Mouse (Mus musculus): ENCODE measurements at regions not wholly inside any gene's neighbourhood (a gene's known extent, or its start where the extent isn't known, plus 50 kb on each side); places are given as distances from the start of the nearest gene placed in this dataset.

DNA sequence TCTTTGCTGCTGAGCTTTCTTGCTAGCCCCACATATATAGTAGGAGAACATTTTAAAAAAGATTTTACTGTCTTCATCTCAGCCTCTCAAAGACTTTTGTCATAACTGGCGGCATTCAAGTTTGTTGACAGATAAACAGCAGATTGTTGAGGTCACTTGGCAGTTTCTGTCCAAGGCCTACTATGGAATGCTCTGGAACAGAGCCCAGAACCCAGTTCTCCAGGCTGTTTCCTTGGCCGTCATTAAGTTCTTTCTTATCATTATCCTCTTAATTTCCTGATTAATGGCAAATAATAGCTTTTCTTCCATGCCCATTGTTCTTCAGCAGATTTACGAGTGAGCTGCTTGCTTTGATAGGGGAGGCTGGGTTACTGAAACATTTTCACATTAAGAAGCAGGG, 203.9 kb downstream of the Fam173b start:
- Histone ChIP-seq H3K9me3 (ENCODE audit: control insufficient read depth, low read length) (no peaks in the 10 kb centered on the region), H3K9ac (replicated peaks; ENCODE audit: low read depth, low read length) (no peak overlapping the region), H3K36me3 (ENCODE audit: control insufficient read depth, insufficient read depth) (no peaks in the 10 kb centered on the region), H3K27me3 (replicated peaks; ENCODE audit: control insufficient read depth, insufficient read depth, low read length) (no peaks in the 10 kb centered on the region), H3K27ac (ENCODE audit: low read length) (no peak overlapping the region), H3K4me1 (replicated peaks; ENCODE audit: control insufficient read depth, insufficient read depth, low read length) (no peaks in the 10 kb centered on the region), H3K4me3 (replicated peaks; ENCODE audit: low read length) (no peak overlapping the region), H3K4me2 (ENCODE audit: low read length) (no peak overlapping the region)
- 17% methylated on average over 3 of the region's 3 CpGs for WGBS
- ATAC-seq, result no peak

DNA sequence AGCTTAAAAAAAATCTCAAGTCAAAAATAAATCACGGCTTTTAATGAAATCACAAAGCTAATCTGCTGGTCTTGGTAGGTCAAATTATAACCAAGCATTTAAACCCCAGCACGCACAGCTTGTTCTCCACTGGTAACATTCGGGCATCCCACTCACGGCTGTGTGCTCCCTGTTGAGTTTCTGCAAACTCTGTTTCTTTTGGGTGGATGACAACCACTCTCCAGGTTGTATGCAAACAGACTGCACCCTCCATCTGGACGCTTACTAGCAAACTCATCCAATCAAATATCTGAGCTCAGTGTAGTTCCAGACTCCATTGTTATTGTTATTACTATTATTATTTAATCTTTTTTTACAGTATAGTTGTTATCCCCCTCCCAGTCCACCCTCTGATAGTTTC, 213.9 kb downstream of the Fam173b start:
- H3K27ac ChIP-seq (ENCODE audit: low read length), result no peak overlapping the region
- no peaks in the 10 kb centered on the region for H3K27me3 ChIP-seq (replicated peaks; ENCODE audit: control insufficient read depth, insufficient read depth, low read length)
- H3K9me3 ChIP-seq (ENCODE audit: control insufficient read depth, low read length), result no peaks in the 10 kb centered on the region
- no peaks in the 10 kb centered on the region for H3K36me3 ChIP-seq (ENCODE audit: control insufficient read depth, insufficient read depth)
- no peak overlapping the region for H3K9ac ChIP-seq (replicated peaks; ENCODE audit: low read depth, low read length)
- H3K4me2 ChIP-seq (ENCODE audit: low read length), result no peak overlapping the region
- ATAC-seq, result no peak
- no peaks in the 10 kb centered on the region for H3K4me1 ChIP-seq (replicated peaks; ENCODE audit: control insufficient read depth, insufficient read depth, low read length)
- 87% methylated on average over 5 of the region's 5 CpGs for WGBS
- H3K4me3 ChIP-seq (replicated peaks; ENCODE audit: low read length), result no peak overlapping the region

DNA sequence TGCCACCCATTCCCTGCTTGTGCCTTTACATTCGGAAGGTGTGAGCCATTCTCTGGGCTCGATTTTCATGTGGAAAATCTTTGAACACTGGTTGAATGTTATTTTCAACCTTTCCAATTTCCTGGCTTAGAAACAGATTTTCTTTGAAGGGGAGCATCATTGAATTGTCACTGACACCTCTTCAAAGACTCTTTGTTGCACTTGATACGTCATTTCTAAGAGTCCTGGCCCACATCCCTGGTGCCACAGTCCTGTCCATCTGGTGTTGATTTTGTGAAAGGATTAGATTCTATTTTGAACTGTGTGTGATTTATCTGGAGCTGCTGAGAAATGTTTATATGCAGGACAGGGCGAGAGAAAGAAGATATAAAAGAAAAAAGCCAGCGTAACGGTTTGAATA, 217.6 kb downstream of the Fam173b start:
- H3K4me1 ChIP-seq (replicated peaks; ENCODE audit: control insufficient read depth, insufficient read depth, low read length), result no peaks in the 10 kb centered on the region
- H3K27me3 ChIP-seq (replicated peaks; ENCODE audit: control insufficient read depth, insufficient read depth, low read length), result no peaks in the 10 kb centered on the region
- H3K9ac ChIP-seq (replicated peaks; ENCODE audit: low read depth, low read length), result no peak overlapping the region
- H3K4me2 ChIP-seq (ENCODE audit: low read length), result no peak overlapping the region
- no peaks in the 10 kb centered on the region for H3K36me3 ChIP-seq (ENCODE audit: control insufficient read depth, insufficient read depth)
- H3K27ac ChIP-seq (ENCODE audit: low read length), result no peak overlapping the region
- ATAC-seq, result no peak
- WGBS, result 51% methylated on average over 6 of the region's 6 CpGs
- H3K4me3 ChIP-seq (replicated peaks; ENCODE audit: low read length), result no peak overlapping the region
- H3K9me3 ChIP-seq (ENCODE audit: control insufficient read depth, low read length), result no peaks in the 10 kb centered on the region

DNA sequence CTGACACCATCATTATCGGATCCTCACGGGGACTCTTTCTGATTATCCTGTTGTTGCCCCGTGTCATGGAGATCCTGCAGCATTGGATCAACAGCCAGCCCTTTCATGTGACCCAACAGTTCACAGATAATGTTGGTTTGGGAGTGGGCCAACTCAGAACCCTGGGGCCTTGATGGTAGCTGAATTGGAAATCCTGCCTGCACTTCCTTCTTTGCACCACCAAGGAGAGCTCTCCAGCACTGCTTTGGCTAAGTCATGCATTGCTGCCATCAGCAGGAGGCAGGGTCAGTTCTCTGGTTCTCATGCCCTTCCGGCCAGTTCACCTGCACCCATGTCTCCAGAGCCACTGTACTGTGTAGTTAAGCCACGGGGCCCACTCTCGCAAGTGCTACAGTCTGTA, 225.6 kb downstream of the Fam173b start:
- Histone ChIP-seq H3K4me2 (ENCODE audit: low read length) (no peak overlapping the region), H3K9me3 (ENCODE audit: control insufficient read depth, low read length) (no peaks in the 10 kb centered on the region), H3K9ac (replicated peaks; ENCODE audit: low read depth, low read length) (no peak overlapping the region), H3K27me3 (replicated peaks; ENCODE audit: control insufficient read depth, insufficient read depth, low read length) (no peaks in the 10 kb centered on the region), H3K4me1 (replicated peaks; ENCODE audit: control insufficient read depth, insufficient read depth, low read length) (no peaks in the 10 kb centered on the region), H3K36me3 (ENCODE audit: control insufficient read depth, insufficient read depth) (no peaks in the 10 kb centered on the region), H3K27ac (ENCODE audit: low read length) (no peak overlapping the region), H3K4me3 (replicated peaks; ENCODE audit: low read length) (no peak overlapping the region)
- no peak for ATAC-seq
- 93% methylated on average over 6 of the region's 6 CpGs for WGBS

DNA sequence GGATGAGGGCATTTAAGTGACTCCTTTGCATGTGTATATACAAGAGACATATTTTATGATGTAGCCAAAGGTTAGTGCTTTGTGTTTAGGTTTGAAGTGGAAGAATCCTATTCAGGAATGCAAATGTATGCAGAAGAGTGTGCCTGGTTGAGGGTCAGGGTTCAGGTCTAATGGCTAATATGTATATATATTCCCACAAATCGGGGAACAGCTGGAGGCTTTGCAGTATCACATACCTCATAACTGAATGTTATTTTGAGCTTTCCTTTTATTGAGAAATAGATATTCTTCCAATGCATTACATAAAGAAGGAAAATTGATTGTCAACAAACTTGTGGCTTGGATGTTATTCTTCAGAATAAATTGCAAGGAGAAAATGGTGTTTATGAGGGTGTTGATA, 239.9 kb downstream of the Fam173b start:
- Histone ChIP-seq H3K27me3 (replicated peaks; ENCODE audit: control insufficient read depth, insufficient read depth, low read length) (no peaks in the 10 kb centered on the region), H3K9ac (replicated peaks; ENCODE audit: low read depth, low read length) (no peak overlapping the region), H3K4me3 (replicated peaks; ENCODE audit: low read length) (no peak overlapping the region), H3K4me2 (ENCODE audit: low read length) (no peak overlapping the region), H3K27ac (ENCODE audit: low read length) (no peak overlapping the region), H3K4me1 (replicated peaks; ENCODE audit: control insufficient read depth, insufficient read depth, low read length) (no peaks in the 10 kb centered on the region), H3K36me3 (ENCODE audit: control insufficient read depth, insufficient read depth) (no peaks in the 10 kb centered on the region), H3K9me3 (ENCODE audit: control insufficient read depth, low read length) (no peaks in the 10 kb centered on the region)
- WGBS, result 100% methylated on average over 1 of the region's 1 CpGs
- no peak for ATAC-seq

DNA sequence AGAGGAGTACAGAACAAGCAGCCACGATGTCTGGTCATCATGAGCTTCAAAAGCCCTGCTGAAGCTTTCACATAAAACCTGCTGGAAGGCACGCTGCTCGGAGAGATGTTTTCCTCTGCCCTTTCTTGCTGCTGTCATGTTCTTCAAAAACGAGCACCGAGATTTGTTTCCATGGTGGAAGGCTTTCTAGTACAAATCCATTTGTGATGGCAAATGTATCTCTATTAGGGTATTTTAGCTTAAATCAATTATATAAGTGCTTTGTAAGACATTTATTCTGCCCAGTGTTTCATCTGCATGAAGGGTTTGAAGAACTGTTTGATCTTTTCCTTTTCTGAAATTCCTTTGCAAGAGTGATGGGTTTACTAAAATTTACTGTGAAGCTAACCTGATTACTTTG, 253.1 kb downstream of the Fam173b start:
- no peaks in the 10 kb centered on the region for H3K9me3 ChIP-seq (ENCODE audit: control insufficient read depth, low read length)
- no peak overlapping the region for H3K27ac ChIP-seq (ENCODE audit: low read length)
- ATAC-seq, result no peak
- H3K27me3 ChIP-seq (replicated peaks; ENCODE audit: control insufficient read depth, insufficient read depth, low read length), result no peaks in the 10 kb centered on the region
- H3K4me2 ChIP-seq (ENCODE audit: low read length), result no peak overlapping the region
- H3K36me3 ChIP-seq (ENCODE audit: control insufficient read depth, insufficient read depth), result no peaks in the 10 kb centered on the region
- H3K9ac ChIP-seq (replicated peaks; ENCODE audit: low read depth, low read length), result no peak overlapping the region
- no peaks in the 10 kb centered on the region for H3K4me1 ChIP-seq (replicated peaks; ENCODE audit: control insufficient read depth, insufficient read depth, low read length)
- no peak overlapping the region for H3K4me3 ChIP-seq (replicated peaks; ENCODE audit: low read length)
- 78% methylated on average over 5 of the region's 5 CpGs for WGBS

DNA sequence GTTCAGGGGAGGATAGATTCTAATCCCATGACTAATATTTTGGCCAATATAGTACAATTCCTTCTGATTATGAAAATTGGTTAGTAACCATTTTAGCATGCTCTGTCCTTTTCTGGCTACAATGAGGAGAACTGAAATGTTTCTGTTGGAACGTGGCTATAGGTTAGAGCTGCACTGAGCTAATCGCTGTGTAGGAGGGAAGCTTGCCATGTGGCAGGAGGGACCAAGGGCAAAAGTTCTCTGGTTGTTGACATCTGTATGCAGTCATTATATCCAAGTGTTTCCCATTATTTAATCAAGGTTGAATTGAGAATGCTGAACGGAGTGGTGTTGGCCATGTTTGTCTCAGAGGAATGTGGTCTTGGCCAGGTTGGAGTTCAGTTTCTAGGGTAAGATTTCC, 253.5 kb downstream of the Fam173b start:
- Histone ChIP-seq H3K9me3 (ENCODE audit: control insufficient read depth, low read length) (no peaks in the 10 kb centered on the region), H3K27ac (ENCODE audit: low read length) (no peak overlapping the region), H3K9ac (replicated peaks; ENCODE audit: low read depth, low read length) (no peak overlapping the region), H3K4me3 (replicated peaks; ENCODE audit: low read length) (no peak overlapping the region), H3K36me3 (ENCODE audit: control insufficient read depth, insufficient read depth) (no peaks in the 10 kb centered on the region), H3K4me1 (replicated peaks; ENCODE audit: control insufficient read depth, insufficient read depth, low read length) (no peaks in the 10 kb centered on the region), H3K27me3 (replicated peaks; ENCODE audit: control insufficient read depth, insufficient read depth, low read length) (no peaks in the 10 kb centered on the region), H3K4me2 (ENCODE audit: low read length) (no peak overlapping the region)
- 91% methylated on average over 3 of the region's 3 CpGs for WGBS
- ATAC-seq, result no peak

DNA sequence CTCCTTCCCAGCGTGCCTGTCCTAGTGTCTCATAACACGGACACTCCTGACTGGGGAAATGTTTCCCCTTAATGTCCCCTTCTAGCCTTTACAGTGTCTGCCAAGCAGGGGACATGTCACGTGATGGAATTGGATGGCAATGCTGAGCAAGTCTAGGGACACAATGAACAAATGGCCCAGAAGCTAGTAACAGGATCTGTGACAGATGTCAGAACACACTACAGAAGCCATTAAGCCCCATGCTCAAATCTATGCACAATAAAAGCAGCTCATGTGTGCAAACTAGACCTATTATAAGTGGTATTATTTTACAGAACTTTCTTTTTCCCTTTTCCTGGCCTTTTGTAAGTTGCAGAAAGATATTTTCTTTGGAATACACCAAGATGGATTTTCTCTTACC, 267.4 kb downstream of the Fam173b start:
- Histone ChIP-seq H3K9me3 (ENCODE audit: control insufficient read depth, low read length) (no peaks in the 10 kb centered on the region), H3K27me3 (replicated peaks; ENCODE audit: control insufficient read depth, insufficient read depth, low read length) (no peaks in the 10 kb centered on the region), H3K4me3 (replicated peaks; ENCODE audit: low read length) (no peak overlapping the region), H3K9ac (replicated peaks; ENCODE audit: low read depth, low read length) (no peak overlapping the region), H3K36me3 (ENCODE audit: control insufficient read depth, insufficient read depth) (no peaks in the 10 kb centered on the region), H3K27ac (ENCODE audit: low read length) (no peak overlapping the region), H3K4me1 (replicated peaks; ENCODE audit: control insufficient read depth, insufficient read depth, low read length) (peaks cover 4% of the 10 kb centered on the region; the same call in 1 of the 2 replicates), H3K4me2 (ENCODE audit: low read length) (no peak overlapping the region)
- WGBS, result 84% methylated on average over 3 of the region's 3 CpGs
- ATAC-seq, result no peak

DNA sequence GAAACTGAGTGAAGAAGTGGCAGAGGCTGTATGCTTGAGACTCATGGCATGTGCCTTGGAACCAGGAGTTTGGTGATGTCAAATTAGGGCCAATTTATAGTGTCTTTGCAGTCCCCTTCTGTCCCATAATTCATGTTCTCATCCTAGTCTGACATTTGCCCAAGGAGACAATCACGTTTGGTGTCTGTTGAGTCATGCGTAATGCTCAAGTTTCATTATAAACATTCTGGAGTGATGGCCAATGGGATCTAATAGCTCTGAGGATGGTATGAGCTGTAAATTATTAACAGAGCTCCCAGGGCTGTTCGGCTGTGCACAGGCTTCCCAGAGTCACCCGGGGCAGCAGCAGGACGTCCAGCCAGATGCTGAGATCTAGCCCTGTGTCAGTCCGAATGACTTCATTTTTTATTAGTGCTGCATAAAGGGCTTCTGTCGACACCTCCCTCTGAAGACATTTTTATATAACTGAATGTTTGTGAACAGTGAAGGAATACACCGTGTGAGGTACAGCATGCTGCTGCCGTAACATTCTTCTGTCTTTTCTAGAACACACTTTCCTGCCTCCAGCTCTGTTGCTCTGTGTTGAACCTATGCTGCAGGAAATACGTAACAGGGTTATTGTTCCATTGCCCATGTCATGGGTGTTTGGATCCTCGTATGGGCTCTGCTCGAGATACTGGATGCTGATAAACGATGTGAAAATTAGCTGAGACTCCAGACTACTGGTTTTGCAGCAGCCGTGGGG, 268.2 kb downstream of the Fam173b start:
- no peak for ATAC-seq
- Histone ChIP-seq H3K4me3 (replicated peaks; ENCODE audit: low read length) (no peak overlapping the region), H3K4me1 (replicated peaks; ENCODE audit: control insufficient read depth, insufficient read depth, low read length) (peaks cover 4% of the 10 kb centered on the region; the same call in 1 of the 2 replicates), H3K27me3 (replicated peaks; ENCODE audit: control insufficient read depth, insufficient read depth, low read length) (no peaks in the 10 kb centered on the region), H3K4me2 (ENCODE audit: low read length) (no peak overlapping the region), H3K9me3 (ENCODE audit: control insufficient read depth, low read length) (no peaks in the 10 kb centered on the region), H3K9ac (replicated peaks; ENCODE audit: low read depth, low read length) (no peak overlapping the region), H3K27ac (ENCODE audit: low read length) (no peak overlapping the region), H3K36me3 (ENCODE audit: control insufficient read depth, insufficient read depth) (no peaks in the 10 kb centered on the region)
- WGBS, result 75% methylated on average over 14 of the region's 14 CpGs

DNA sequence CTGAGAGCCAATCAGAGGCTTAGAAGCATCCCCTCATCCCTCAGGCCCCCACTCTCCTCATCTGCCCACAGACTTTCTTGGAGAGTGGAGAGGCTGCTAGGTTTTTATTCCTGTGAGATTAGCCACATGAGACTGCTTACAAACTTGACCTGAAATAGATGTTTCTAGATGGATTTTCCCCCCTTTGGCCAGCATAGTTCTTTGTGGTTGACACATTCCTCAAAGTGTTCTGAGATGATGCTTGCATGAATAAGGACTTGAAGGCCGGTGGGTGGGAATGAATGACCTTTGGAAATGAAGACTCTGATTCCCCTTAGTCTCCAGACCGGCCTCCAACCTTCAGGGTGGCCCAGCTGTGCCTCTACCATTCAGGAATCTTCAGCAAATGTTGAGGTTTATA, 273.8 kb downstream of the Fam173b start:
- Histone ChIP-seq H3K4me3 (replicated peaks; ENCODE audit: low read length) (no peak overlapping the region), H3K9me3 (ENCODE audit: control insufficient read depth, low read length) (no peaks in the 10 kb centered on the region), H3K27me3 (replicated peaks; ENCODE audit: control insufficient read depth, insufficient read depth, low read length) (no peaks in the 10 kb centered on the region), H3K4me2 (ENCODE audit: low read length) (no peak overlapping the region), H3K9ac (replicated peaks; ENCODE audit: low read depth, low read length) (no peak overlapping the region), H3K27ac (ENCODE audit: low read length) (no peak overlapping the region), H3K36me3 (ENCODE audit: control insufficient read depth, insufficient read depth) (no peaks in the 10 kb centered on the region), H3K4me1 (replicated peaks; ENCODE audit: control insufficient read depth, insufficient read depth, low read length) (no peaks in the 10 kb centered on the region; the same call in 1 of the 2 replicates)
- no peak for ATAC-seq
- WGBS, result 94% methylated on average over 2 of the region's 2 CpGs

Measured in forebrain, embryonic 16.5 days (tissue).